Mouse (Mus musculus): ENCODE measurements at regions not wholly inside any gene's neighbourhood (a gene's known extent, or its start where the extent isn't known, plus 50 kb on each side); places are given as distances from the start of the nearest gene placed in this dataset.
A peak's percentile ranks its signal among the peaks of the same experiment; 100 is the strongest.

DNA sequence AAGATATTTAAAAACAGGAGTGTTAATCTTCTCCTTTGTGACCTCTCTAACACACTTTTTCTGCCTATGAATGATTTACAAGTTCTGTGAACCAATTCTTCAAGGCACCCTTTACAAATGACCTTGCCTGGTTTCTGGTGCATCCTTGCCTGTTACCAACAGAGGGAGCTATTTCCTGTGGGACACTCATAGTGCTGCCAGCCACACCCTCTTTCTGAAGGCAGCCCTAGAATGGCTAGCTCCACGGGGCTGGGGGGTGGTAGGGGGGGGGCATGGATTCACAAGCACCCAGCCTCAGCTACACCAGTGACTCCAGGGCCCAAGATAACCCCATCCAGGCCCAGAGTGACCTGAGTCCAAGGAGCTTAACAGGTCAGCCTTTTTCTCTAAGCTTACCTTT is 180.4 kb upstream of the Zfp637 start:
- TF ChIP-seq TBP (IDR thresholded peaks at IDR 0.05; ENCODE audit: low read depth, low read length) (no peak), POLR2A (IDR thresholded peaks at IDR 0.05; ENCODE audit: control insufficient read depth in 1 of 2, insufficient read depth in 1 of 2, low read depth in 1 of 2, low read length in 2 of 2, poor library complexity in 1 of 2) (no peak), CTCF (IDR thresholded peaks at IDR 0.05 in 2 of 3, conservative IDR thresholded peaks at IDR 0.05 in 1 of 3; ENCODE audit: control insufficient read depth in 1 of 3, insufficient read depth in 1 of 3, low read depth in 2 of 3, low read length in 3 of 3, poor library complexity in 1 of 3, severe bottlenecking in 1 of 3) (peak; percentile 27 to 31 (median 29); a peak in 4 of 6 replicates), KAT2A (conservative IDR thresholded peaks at IDR 0.05; ENCODE audit: low read depth, low read length) (no peak), SIN3A (IDR thresholded peaks at IDR 0.05; ENCODE audit: low read length) (no peak), POLR2AphosphoS2 (IDR thresholded peaks at IDR 0.05; ENCODE audit: low read length) (no peak), NELFE (IDR thresholded peaks at IDR 0.05; ENCODE audit: low read depth, low read length) (no peak), MEF2A (IDR thresholded peaks at IDR 0.05; ENCODE audit: extremely low read depth, insufficient replicate concordance, low read depth, low read length, poor library complexity, severe bottlenecking) (no peak), GATA1 (IDR thresholded peaks at IDR 0.05; ENCODE audit: low read depth, low read length) (no peak)
